Mouse (Mus musculus): ENCODE data around the gene Fam221b.

Gene Fam221b

DNA sequence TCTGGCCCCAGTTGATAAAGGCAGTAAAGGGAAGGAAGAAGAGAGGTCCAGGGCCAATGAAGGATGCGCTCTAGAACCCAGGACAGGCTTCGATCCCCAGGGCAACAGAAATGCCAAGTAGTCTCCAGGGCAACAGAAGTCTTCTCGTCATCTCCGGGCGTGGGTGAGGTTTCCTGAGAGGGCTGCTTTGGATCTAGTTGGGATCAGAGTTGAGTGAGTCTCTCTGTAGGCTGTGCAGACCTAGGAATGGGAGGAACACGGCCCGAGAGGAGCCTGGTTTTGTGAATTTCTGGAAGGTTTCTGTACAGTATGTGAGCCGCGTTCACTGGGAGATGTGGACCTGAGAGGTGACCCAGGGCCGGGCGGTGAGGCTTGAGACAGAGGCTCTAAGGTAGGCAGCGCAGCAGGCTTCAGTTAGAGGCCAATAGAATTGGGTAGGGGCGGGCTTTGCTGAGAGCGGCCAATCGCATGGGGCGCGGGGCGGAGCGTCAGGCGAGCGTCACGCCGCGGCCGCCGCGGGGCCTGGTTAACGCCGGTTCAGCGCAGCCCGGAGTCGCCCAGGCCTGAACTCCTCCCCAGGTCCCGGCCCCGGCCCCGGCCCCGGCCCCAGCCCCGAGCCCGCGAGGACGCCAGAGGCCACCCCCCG, at the start of gene Fam221b, which contains the start of gene Tmem8b:
Gene Fam221b (minus strand): TSS at position 364 of the 646 bp plus-strand sequence.
Gene Tmem8b (plus strand): TSS at position 190 of the 646 bp plus-strand sequence.
- in situ Hi-C loops (cut with MboI, MseI): no loop called here

DNA sequence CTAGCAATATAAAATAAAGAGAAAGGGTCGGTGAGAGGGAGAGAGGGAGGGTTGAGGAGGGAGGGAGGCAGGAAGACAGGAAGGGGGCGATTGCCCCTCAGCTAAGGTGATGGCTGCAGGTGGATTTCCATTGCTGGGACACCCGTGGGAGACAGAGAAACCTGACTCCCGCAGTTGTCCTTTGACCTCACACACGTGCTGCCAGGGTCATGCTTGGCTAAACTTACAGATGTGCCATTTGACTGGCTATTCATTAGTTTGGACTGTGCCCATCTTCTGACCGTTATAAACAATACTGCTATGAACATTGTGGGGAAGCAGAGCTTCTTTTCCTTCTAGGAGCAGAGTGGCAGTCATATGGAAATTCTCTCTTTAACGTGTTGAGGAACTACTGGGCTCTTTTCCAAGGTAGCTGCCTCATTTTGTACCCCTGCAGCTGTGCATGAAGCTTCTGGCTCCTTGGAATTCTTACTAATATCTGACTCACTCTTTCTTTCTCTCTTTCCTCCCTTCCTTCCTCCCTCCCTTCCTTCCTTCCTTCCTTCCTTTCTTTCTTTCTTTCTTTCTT, 44.8 kb upstream of the Fam221b start:
- in situ Hi-C loops (cut with MboI, MseI): no loop called here

DNA sequence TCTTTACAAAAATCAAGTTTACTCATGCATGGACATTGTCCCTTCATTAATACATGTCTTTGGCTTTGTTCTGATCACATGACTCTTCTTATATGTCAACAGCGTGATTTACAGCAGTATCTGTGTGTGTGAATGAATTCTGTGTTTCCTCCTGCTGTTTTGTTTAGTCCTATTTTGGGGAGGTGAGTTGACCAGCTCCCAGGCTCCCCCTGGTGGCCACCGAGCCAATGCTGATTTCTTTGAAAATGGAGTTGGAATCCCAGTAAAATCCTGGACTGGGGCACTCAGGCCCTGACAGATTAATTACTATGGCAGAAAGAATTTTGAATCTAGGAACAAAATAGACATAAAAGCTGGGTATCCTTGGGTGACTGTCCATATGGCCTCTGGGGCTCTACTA, 42.9 kb upstream of the Fam221b start:
- in situ Hi-C loops (cut with MboI, MseI): no loop called here

DNA sequence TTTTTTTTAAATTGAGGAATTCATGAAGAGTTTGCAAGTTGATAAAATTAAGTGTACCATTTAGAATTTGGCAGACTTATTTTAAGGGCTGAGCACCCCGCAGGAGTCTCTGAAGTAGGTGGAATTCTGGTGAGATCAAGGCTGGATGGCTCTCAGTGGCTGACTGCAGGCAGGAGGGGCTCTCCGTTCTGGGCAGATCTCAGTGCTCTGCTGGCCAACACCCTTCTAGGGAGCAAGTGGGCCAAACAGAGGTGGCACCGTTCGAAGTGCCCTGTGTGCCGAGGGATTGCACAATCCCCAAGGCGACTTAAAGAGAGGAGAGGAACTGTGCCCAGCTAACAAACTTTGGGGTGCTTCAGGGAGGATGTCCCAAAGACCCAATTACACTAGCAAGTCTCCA, 40.9 kb upstream of the Fam221b start, which contains the start of gene Olfr71:
Gene Olfr71 (minus strand): TSS at position 387 of the 400 bp plus-strand sequence.
- in situ Hi-C loops (cut with MboI, MseI): loop anchor here (5.0 kb wide), 1 partner anchor 78 kb away; the partner anchor contains the start of gene Npr2 (in 2 of the 2)

DNA sequence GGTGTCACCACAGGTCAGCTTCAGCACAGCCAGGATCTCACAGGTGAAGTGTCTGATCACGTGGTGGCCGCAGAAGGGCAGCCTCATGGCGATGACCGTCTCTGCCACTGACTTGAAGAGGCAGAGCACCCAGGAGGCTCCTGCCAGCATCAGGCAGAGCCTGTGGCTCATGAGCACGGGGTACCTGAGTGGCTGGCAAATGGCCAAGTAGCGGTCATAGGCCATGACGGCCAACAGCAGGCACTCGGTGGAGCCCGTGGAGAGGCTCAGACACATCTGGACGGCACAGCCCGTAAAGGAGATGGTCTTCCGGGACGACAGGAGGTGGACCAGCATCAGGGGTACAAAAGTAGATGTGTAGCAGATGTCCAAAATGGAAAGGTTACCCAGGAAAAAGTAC, 37.0 kb upstream of the Fam221b start:
- in situ Hi-C loops (cut with MboI, MseI): loop anchor here (5.0 kb wide), 1 partner anchor 74 kb away; the partner anchor contains the start of gene Npr2 (in 2 of the 2)

DNA sequence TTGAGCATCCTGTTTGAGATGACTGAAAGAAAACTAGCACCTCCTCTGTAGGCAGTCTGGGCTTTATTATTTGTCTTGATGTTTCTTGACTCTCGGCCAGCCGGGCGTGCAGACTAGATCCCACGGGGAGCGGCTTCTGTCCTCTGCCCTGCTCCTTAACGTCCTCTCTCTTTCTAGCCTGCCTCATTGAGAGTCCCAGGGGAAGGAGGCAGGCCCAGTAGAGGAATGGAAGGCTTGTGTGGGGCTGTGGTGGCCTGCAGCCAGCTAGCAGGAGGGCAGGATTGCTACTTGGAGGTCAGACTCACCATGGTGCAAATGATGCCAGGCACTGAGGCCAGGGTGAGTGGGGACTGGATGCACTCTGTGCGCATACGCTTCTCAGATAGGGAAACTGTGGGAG, 34.9 kb upstream of the Fam221b start:
- in situ Hi-C loops (cut with MboI, MseI): no loop called here

DNA sequence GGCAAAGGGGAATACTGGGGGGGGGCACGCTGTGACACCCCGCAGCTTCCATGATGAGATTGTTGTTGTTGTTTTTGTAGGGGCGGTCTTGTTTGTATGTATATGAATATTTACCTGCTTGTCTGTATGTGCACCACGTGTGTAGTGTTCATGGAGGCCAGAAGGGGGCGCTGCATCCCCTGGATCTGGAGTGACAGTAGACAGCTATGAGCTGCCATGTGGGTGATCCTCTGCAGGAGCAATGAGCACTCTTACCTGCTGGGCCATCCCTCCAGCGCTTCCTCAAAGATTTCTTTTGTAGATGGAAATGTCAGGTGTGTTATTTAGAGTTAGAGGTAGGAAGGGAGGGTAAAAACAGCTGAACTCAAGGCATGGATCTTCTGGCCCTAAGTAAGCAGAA, 34.5 kb upstream of the Fam221b start:
- in situ Hi-C loops (cut with MboI, MseI): no loop called here

DNA sequence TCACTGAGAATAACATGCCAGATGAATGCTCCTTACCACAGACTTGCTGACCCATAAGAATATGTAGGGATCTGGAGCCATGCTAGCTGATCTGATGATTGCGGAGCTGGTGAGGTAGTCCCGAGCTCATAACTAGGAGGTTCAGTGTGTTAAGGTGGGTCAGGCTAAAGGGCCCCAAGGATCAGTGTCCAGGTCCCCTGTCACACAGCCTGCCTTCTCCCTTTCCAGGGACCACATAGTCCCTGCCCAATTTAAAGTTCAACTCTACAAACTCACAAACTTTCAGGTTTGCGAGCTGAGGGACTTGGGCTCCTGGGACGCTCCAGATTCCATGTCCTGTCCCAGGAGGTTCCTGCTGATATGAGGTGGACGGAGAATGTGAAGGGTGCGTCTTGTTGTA, 31.8 kb upstream of the Fam221b start, which contains the start of gene Olfr70:
Gene Olfr70 (minus strand): TSS at position 101 of the 400 bp plus-strand sequence.
- in situ Hi-C loops (cut with MboI, MseI): no loop called here

DNA sequence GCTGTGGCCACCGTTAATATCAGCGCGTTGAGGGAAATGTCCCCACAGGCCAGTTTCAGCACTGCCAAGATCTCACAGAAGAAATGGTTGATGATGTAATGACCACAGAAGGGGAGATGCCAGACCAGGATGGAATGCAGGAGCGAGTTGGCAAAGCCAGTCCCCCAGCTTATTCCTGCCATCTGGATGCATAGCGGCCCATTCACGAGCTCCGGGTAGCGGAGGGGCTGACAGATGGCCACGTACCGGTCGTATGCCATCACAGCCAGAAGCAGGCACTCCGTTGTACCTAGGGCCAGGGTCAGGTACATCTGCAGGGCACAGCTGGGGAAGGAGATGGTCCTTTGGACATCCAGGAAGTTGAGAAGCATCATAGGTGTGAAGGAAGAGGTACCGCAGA, 27.6 kb upstream of the Fam221b start:
- in situ Hi-C loops (cut with MboI, MseI): no loop called here

DNA sequence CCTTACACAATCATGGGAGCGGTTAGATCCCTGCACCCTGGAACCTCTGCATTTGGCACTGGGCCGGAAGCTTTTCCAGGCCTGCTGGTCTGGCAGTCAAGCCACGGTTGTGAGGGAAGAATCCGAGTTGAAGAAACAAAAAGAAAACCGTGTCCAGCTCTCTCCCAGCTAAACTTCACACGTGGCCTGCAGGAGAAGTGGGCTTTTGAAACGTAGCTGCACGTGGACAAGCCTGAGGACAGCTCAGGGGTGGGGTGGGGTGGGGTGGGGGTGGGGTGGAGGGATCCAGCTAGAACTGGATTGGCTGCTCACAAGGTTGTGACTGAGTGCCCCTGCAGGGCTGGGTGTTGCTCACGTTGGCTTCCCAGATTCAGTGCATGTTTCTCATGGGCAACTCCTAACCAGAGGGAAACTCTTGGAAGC, 26.3 kb upstream of the Fam221b start:
- in situ Hi-C loops (cut with MboI, MseI): no loop called here

DNA sequence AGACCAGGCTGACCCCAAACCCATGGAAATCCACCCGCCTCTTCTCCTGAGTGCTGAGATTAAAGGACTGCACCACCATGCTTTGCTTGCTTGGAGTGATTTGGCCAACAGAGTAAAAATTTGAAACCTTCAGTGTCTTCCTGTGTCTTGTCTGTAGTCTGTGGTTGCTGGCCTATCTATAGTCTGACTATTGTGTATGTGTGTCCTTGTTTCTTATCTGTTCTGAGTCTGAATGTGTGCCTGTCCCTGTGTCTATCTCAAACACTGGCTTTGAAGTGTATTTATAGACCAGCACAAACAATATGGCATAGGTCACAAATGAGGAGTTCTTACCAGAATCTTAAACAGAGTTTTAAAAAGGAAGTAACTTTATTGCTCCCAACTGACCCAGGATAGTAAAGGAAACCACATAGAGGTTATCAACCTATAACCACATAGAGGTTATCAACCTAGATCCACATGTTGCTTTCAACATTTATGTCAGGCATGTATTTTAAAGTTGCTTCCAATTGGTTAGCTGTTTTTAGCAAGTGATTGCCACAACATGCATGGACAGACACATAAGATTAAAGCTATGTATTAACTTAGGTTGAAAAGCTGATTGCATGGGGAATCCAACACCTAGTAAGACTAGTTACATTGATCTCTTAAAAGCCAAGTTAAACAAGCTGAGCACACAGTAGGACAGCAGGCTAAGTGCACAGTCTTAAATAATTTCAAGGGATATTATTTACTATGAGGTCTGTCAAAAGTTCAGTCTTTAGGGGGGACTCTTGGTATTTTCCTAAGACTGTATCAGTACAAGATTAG, 25.7 kb upstream of the Fam221b start:
- in situ Hi-C loops (cut with MboI, MseI): loop anchor here in 1 of 2 experiments (5.0 kb wide), 1 partner anchor 88 kb away; no protein-coding TSS in a partner anchor

DNA sequence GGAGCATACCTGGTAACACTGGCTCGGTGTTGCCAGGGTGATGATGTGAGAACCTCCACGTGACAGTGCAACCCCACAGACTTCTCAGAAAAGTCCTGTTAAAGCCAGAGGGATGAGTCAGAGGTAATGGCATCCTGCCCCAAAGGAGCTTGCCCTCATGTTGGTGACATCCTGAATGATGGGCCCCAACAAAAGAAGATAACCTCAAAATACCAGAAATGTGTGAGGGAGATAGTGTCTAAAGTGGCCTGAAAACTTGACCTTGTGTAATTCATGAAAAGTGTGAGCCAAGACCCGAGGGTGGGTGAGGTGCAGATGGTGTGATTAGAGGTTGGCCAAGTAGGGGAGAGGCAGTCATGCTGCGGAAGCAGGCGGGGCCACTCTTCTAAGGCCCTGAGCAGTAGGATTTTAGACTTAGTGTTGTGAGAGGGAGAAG, 24.9 kb upstream of the Fam221b start:
- in situ Hi-C loops (cut with MboI, MseI): loop anchor here in 1 of 2 experiments (5.0 kb wide), 1 partner anchor 88 kb away; no protein-coding TSS in a partner anchor

DNA sequence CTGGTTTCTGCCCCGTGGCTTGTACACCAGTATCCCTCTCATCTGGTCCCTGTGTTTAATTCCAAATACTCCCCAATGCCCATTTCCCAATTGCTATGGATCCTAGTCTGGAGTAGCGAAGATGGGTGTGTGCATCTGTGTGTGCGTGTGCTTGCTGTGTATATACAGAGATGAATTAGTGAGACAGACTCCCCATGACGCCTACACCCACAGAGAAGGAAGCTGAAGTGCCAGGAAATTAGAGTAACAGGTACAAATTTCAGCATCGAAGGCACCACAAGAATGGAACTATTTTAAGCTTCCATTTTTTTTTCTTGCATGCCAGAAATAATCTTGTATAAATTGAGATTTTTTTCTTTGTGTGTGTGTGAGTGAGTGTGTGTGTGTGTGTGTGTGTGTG, 22.1 kb upstream of the Fam221b start:
- in situ Hi-C loops (cut with MboI, MseI): loop anchor here in 1 of 2 experiments (5.0 kb wide), 1 partner anchor 91 kb away; no protein-coding TSS in a partner anchor

DNA sequence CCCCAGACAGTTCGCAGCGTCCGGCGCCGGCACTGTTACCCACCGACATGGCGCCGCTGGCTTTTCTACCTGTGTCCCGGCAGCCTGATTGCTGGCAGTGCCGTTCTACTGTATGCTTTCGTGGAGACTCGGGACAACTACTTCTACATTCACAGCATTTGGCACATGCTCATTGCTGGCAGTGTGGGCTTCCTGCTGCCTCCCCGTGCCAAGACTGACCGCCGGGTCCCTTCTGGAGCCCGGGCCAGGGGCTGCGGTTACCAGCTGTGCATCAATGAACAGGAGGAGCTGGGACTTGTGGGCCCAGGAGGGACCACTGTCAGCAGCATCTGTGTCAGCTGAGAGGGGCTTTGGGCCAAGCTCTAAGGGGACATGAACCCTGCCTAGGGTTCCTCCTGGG, 21.1 kb upstream of the Fam221b start:
- in situ Hi-C loops (cut with MboI, MseI): loop anchor here in 1 of 2 experiments (5.0 kb wide), 1 partner anchor 92 kb away; no protein-coding TSS in a partner anchor

DNA sequence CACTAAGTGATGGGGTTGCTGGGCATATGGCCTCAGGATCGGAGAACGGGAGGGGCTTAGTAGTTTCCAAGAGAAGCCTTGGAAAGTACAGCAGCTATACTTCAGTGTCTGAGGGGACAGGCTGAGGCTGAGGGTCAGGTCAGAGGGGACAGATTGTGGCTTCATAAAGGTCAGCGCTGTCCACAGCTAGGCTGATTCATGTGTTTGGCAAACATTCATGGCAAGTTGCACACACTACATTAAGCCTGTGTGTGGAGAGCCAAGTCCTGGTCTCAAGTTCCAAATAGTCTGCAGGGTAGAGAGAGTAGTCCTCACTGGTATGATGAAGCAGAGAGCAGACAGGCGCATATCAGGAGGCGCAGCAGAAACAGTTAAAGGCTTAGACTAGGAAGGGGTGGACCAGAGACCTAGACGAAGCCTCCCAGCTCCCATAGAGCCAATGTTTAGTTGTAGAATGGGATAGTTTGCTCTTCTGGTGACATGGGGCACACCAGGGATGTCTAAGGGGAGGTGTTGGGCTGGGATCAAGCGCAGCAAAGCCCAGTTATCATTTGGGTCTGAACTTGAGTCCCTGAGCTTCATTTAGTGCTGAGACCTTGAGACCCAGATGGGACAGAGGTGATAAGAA, 10.6 kb upstream of the Fam221b start:
- in situ Hi-C loops (cut with MboI, MseI): no loop called here

DNA sequence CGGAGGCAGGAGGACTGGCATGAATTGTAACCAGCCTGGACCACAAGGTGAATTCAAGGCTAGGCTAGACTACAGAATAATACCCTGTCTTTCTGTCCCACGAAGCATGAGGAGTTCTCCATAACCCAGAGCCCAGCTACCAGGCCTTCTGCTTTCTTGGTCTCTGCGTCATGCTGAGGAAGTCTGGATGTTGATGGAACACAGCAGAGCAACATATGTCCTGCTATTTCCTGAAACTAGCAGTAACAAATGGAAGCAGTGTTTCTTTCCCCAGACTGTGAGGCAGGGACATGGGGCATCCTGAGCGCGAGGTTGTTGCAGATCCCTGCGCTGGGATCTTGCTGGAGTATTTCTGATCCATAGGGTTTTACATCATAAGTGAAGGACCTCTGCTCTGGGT, 9.6 kb upstream of the Fam221b start:
- in situ Hi-C loops (cut with MboI, MseI): no loop called here

DNA sequence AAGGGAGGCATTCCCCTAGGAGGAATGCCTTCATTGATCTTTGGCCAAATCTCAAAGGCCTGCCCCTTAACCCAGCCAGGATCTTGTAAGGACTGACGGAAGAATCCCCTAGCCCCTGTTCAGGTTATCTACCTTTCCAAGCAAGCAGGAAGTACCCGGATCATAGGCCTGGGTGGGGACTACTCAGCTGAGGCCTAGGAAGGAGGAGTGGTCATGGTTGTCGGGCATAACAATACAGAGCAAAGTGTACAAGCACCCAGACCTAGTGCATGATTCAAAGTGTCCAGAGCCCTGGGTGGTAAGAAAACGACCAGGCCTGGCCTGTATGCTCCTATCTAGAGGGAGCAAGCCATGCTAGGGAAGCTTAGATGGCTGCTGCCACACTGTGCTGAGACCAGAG, 6.7 kb upstream of the Fam221b start:
- in situ Hi-C loops (cut with MboI, MseI): no loop called here

DNA sequence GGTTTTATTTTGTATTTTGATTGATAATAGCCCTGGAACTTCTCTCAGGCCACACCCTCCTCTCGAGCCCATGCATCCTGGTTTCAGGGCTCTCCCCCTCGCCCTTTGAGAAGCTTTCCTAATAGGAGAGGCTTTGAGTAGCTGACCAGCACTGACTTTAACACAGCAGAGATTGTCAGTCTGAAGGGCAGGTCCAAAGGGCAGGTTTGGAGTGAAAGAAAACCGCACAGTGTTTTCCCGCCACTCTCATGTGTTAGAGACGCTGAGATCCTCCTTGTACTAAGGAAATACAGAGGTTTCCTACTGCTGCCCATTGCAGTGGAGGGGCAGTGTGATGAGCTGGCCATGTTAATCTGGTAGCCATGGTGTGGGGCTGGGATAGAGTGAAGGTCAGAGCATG, 6.0 kb upstream of the Fam221b start:
- in situ Hi-C loops (cut with MboI, MseI): no loop called here

DNA sequence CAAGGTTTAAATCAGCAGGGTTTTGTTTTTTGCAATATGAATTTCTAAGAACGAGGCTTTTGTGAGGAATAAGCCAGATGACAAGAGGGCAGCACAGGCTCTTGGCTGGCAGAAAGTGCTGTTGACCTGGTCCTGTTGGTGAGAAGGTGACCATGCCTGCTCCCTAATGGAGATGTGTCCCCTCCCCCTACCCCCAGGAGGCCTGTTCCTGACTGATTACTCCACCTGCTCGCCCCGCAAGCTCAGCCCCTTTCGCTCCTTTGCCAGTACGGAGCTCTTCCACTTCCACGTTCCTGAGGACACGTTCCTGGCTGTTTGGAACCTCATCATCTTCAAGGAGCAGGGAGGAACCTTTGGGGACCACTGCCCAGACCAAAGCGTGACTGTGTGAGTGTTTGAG, 4.8 kb upstream of the Fam221b start:
- in situ Hi-C loops (cut with MboI, MseI): no loop called here

DNA sequence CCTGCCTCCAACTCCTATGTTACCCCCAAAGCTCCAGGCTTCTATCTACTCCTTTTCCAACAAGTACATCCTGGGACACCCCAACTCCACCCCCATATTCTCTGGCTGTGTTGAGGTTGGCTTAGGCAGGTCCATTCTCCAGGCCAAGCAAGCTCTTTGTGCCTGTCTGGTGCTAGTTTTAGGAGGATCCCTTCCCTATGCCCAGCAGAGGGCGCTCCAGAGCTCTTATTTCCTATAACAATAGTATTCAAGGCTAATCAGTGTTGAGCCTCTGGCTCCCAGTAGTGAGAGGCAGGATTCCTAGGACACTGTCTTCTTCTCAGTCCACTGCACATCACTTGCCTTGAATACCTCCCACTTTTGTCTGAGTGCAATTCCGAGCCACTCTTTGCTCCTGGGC, 3.1 kb upstream of the Fam221b start:
- in situ Hi-C loops (cut with MboI, MseI): no loop called here

DNA sequence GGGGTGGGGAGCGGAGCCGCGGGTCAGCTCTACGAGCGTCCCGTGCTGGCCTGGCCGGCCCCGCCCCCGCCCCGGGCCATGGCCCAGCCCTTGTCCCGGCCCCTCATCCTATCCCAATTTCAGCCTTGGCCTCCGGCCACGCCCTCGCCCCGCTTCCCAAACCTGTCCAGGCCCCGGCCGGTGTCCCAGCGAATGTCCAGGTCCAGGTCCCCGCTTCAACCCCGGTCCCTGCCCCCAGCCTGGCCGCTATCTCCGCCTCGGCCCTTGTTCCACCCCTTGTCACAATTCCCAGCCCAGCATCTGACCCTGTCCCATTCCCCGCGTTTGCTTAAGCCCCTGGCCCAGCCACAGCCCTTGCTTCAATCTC, 466 bp upstream of the Fam221b start:
- in situ Hi-C loops (cut with MboI, MseI): no loop called here

DNA sequence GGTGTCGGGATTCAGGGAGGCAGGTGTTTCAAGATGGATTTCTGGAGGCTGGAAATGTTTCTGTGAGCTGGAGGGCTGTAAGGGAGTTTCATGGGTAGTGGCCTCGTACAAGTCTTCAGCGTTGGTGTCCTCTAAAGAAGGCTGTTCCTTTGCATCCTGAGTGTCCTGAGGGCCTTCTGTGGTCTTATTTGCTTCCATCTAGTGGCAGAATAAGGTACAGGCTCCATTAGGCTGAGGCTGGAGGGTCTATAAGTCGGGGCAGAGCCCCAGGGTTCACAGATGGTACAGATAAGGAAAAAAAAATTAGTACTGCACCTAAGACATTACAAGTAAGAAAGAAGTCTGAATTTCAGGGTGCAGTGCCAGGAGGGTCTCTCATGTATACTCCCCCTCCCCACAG, 2.5 kb downstream of the Fam221b start:
- in situ Hi-C loops (cut with MboI, MseI): no loop called here

Data from T-helper 17 cell (primary cell).